Mouse (Mus musculus): ENCODE measurements around the gene Preb. TPM values are rescaled to one million over a fixed set of nuclear protein-coding genes. Genes with fewer than 3 reads are reported as not detected.
A peak's percentile ranks its signal among the peaks of the same experiment; 100 is the strongest.

Gene Preb
- polyA plus RNA-seq, 1 experiment, result 335 TPM

DNA sequence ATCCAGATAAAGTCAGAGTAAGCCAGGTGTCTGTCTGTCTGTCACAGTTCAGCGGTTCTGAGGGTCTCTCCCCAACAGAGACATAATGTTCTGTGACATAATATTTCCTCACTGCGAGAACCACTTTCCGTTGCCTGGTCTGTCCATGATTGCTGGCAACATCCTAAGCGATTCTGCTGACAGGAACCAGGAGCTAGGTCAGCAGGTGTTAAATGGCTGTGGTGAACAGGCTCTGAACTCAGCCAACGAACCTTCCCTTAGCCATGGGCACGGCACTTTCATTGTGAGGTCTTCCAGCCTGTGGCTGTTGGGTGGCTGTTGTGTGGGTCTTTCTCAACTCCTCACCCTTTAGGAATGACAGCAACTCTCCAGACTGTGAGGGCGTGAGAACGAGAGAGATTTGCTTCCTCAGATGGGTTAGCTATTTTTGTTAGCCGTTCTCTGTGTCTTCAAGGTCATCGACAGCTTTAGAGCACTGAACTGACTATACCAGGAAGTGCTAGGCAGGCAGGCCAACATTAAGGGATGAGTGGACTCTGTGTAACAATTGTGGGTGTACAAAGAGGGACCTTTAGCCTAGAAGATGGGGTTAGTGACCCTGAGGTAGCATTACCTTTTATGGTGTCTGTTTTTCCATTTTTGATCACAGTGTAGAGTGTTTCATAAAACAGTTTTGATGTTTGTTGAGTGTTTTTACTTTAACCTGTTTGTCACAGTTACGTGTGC, 34.9 kb upstream of the Preb start:
- Histone ChIP-seq H3K27me3 (ENCODE audit: control insufficient read depth, insufficient read depth, low read length) (no peaks in the 10 kb centered on the region), H3K4me3 (ENCODE audit: low read depth, low read length) (no peak overlapping the region), H3K36me3 (ENCODE audit: control insufficient read depth, insufficient read depth, low read length) (no peaks in the 10 kb centered on the region), H3K27ac (ENCODE audit: insufficient read depth, low read depth, low read length) (no peak overlapping the region), H3K4me1 (ENCODE audit: control insufficient read depth, insufficient read depth, insufficient read length, low read length) (no peaks in the 10 kb centered on the region)
- TF ChIP-seq CTCF (IDR thresholded peaks at IDR 0.05; ENCODE audit: extremely low read depth, insufficient read length, insufficient replicate concordance, low read depth, low read length), result no peak
- no peak for TF ChIP-seq POLR2A (IDR thresholded peaks at IDR 0.05; ENCODE audit: low read depth, low read length)
- 58% methylated on average over 11 of the region's 11 CpGs for WGBS

DNA sequence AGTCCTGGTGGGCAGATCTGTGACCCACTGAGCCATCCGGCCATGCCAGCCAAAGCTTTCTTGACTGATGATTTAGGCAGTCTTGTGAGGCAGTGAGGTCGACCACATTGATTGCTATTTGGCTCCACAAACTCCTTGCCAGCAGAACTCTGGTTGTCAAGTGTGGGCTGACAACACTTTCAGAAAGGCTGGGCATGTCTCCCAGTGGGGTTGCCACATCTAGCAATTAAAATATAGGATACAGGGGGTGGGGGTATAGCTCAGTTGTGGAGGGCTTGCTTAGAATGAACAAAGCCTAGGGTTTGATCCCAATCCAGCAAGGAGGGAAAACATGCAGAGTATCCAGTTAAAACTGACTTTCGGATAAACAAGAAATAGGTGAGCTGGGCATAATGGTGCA, 33.9 kb upstream of the Preb start:
- Histone ChIP-seq H3K27ac (ENCODE audit: insufficient read depth, low read depth, low read length) (no peak overlapping the region), H3K4me1 (ENCODE audit: control insufficient read depth, insufficient read depth, insufficient read length, low read length) (no peaks in the 10 kb centered on the region), H3K27me3 (ENCODE audit: control insufficient read depth, insufficient read depth, low read length) (no peaks in the 10 kb centered on the region), H3K4me3 (ENCODE audit: low read depth, low read length) (no peak overlapping the region), H3K36me3 (ENCODE audit: control insufficient read depth, insufficient read depth, low read length) (no peaks in the 10 kb centered on the region)
- 72% methylated on average over 3 of the region's 3 CpGs for WGBS
- TF ChIP-seq POLR2A (IDR thresholded peaks at IDR 0.05; ENCODE audit: low read depth, low read length) (no peak), CTCF (IDR thresholded peaks at IDR 0.05; ENCODE audit: extremely low read depth, insufficient read length, insufficient replicate concordance, low read depth, low read length) (no peak)

DNA sequence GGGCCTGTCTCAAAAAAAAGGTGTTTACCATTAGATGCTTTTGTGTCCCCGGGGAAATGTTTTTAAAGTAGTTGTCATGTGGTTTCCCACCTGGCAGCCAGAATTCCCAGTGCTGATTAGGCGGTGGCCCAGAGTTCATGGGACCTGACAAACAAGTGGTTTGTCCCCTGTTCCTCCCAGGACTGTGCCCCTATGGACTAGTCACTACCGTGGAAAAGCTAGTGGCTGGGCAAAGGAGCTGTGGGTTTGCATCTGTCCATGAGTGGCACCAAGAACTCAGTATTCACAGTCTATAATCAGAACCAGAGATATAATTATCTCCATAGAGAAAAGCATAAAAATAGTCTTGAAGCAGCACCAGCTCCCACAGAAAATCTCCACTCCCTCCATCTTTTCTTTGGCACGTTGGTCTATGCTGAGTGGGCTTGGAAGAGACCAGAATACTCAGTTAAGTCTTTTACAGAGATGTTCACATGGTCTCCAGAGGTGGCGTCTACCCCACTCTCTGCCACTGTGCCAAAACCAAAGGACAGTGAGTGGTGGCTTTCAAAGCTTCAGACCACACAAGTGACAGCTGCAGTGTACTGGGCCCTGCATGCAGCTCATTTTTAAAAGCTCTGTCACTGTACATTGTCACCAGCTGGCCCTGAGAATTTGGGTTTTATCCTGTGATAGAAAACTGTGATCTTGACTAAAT, 33.0 kb upstream of the Preb start:
- Histone ChIP-seq H3K27ac (ENCODE audit: insufficient read depth, low read depth, low read length) (no peak overlapping the region), H3K27me3 (ENCODE audit: control insufficient read depth, insufficient read depth, low read length) (no peaks in the 10 kb centered on the region), H3K36me3 (ENCODE audit: control insufficient read depth, insufficient read depth, low read length) (no peaks in the 10 kb centered on the region), H3K4me3 (ENCODE audit: low read depth, low read length) (no peak overlapping the region), H3K4me1 (ENCODE audit: control insufficient read depth, insufficient read depth, insufficient read length, low read length) (no peaks in the 10 kb centered on the region)
- TF ChIP-seq POLR2A (IDR thresholded peaks at IDR 0.05; ENCODE audit: low read depth, low read length) (no peak), CTCF (IDR thresholded peaks at IDR 0.05; ENCODE audit: extremely low read depth, insufficient read length, insufficient replicate concordance, low read depth, low read length) (no peak)
- 81% methylated on average over 5 of the region's 5 CpGs for WGBS

GRCm38 (mm10) chr5:30982357-30982756, 22.2 kb upstream of the Preb start:
- no peaks in the 10 kb centered on the region for H3K27me3 ChIP-seq (ENCODE audit: control insufficient read depth, insufficient read depth, low read length)
- no peaks in the 10 kb centered on the region for H3K36me3 ChIP-seq (ENCODE audit: control insufficient read depth, insufficient read depth, low read length)
- TF ChIP-seq CTCF (IDR thresholded peaks at IDR 0.05; ENCODE audit: extremely low read depth, insufficient read length, insufficient replicate concordance, low read depth, low read length), result no peak
- no peak for TF ChIP-seq POLR2A (IDR thresholded peaks at IDR 0.05; ENCODE audit: low read depth, low read length)
- H3K4me1 ChIP-seq (ENCODE audit: control insufficient read depth, insufficient read depth, insufficient read length, low read length), result no peaks in the 10 kb centered on the region
- no peak overlapping the region for H3K4me3 ChIP-seq (ENCODE audit: low read depth, low read length)
- H3K27ac ChIP-seq (ENCODE audit: insufficient read depth, low read depth, low read length), result no peak overlapping the region
- WGBS, result 39% methylated on average over 2 of the region's 2 CpGs

DNA sequence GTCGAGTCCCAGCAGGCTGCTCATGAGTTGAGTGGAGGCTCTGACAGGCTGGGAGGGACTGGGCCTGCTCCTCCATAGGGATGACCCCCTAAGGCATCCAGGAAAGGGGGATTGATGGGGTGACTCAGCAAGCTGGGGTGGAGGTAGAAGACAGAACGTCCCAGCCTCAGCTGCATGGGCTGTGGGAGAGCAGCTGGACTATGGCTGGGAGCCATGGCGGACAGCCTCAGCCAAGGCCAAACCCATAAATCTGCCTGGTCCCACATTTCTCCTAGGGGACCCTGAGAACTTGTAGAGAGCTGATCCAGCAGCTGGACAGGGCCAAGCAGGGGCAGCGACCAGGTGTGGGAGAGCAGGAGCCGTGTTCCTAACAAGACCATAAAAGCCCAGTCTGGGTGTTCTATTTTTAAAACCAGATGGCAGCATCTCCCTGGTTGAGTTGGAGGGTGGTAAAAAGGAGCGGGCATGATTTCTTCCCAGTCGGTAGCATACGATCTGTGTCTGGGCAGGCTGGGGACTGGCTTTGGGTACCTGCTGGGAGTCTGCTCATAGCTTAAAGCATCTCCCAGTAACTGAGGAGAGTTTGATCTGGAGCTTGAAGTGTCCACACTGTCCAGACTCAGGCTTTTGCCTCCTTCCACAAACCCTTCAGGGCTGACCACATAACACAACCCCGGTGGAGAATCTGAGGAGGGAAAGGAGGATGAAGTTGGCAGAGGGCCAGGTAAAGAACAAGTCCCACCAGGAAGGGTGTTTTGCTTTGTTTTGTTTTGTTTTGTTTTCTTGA, 14.9 kb upstream of the Preb start:
- no peak overlapping the region for H3K27ac ChIP-seq (ENCODE audit: insufficient read depth, low read depth, low read length)
- TF ChIP-seq CTCF (IDR thresholded peaks at IDR 0.05; ENCODE audit: extremely low read depth, insufficient read length, insufficient replicate concordance, low read depth, low read length) (no peak), POLR2A (IDR thresholded peaks at IDR 0.05; ENCODE audit: low read depth, low read length) (no peak)
- no peaks in the 10 kb centered on the region for H3K27me3 ChIP-seq (ENCODE audit: control insufficient read depth, insufficient read depth, low read length)
- no peak overlapping the region for H3K4me3 ChIP-seq (ENCODE audit: low read depth, low read length)
- H3K4me1 ChIP-seq (ENCODE audit: control insufficient read depth, insufficient read depth, insufficient read length, low read length), result peaks cover 9% of the 10 kb centered on the region
- no peaks in the 10 kb centered on the region for H3K36me3 ChIP-seq (ENCODE audit: control insufficient read depth, insufficient read depth, low read length)
- 66% methylated on average over 9 of the region's 9 CpGs for WGBS

DNA sequence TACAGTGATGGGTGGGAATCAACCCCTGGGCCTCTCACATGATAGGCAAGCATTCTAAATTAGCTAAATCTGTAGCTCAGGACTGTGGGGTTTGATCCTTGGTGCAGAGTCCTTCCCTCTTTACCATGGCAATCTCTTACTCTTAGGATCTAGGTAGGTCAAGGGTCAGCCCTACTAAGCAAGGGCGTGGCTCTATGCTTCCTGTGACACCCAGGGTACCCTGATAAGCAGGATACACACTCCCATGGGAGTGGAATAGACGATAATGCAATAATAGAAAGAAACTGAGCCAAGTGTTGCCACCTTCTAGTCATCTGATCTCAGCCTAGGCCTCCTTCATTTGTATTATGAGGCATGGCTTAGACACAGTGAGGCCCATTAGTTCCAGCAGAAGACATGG, 9.3 kb upstream of the Preb start:
- H3K27me3 ChIP-seq (ENCODE audit: control insufficient read depth, insufficient read depth, low read length), result no peaks in the 10 kb centered on the region
- 18% methylated on average over 2 of the region's 2 CpGs for WGBS
- TF ChIP-seq POLR2A (IDR thresholded peaks at IDR 0.05; ENCODE audit: low read depth, low read length) (no peak), CTCF (IDR thresholded peaks at IDR 0.05; ENCODE audit: extremely low read depth, insufficient read length, insufficient replicate concordance, low read depth, low read length) (no peak)
- H3K36me3 ChIP-seq (ENCODE audit: control insufficient read depth, insufficient read depth, low read length), result no peaks in the 10 kb centered on the region
- H3K27ac ChIP-seq (ENCODE audit: insufficient read depth, low read depth, low read length), result peak overlapping the region; percentile 61
- H3K4me3 ChIP-seq (ENCODE audit: low read depth, low read length), result no peak overlapping the region
- H3K4me1 ChIP-seq (ENCODE audit: control insufficient read depth, insufficient read depth, insufficient read length, low read length), result peaks cover 29% of the 10 kb centered on the region

DNA sequence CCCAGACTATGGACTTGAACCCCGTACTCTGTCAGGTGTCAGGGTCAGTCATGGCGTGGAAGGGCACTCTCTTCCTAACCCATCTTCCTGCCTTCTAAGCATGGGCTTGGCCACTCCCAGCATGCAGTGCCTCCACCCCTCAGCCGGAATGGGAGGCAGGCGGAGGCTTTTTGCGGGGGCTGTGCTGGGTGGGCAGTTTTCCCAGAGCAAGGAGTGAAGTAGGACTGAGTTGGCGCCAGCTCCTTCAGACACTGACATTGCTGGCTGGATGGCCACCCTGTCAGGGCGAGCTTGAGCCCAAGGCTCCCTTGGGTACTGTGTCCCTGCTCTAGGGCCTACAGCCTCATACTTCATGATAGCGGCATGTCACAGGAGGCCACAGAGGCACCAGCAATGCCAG, 8.3 kb upstream of the Preb start, which contains the start of gene Tcf23:
TSS of gene Tcf23 (plus strand) at position 247 of the 400 bp plus-strand sequence.
- Histone ChIP-seq H3K4me1 (ENCODE audit: control insufficient read depth, insufficient read depth, insufficient read length, low read length) (peaks cover 29% of the 10 kb centered on the region), H3K4me3 (ENCODE audit: low read depth, low read length) (no peak within 1 kb of the TSS), H3K36me3 (ENCODE audit: control insufficient read depth, insufficient read depth, low read length) (no peaks in the 10 kb centered on the region), H3K27ac (ENCODE audit: insufficient read depth, low read depth, low read length) (peak within 1 kb of the TSS; percentile 61), H3K27me3 (ENCODE audit: control insufficient read depth, insufficient read depth, low read length) (no peaks in the 10 kb centered on the region)
- no peak for TF ChIP-seq CTCF (IDR thresholded peaks at IDR 0.05; ENCODE audit: extremely low read depth, insufficient read length, insufficient replicate concordance, low read depth, low read length)
- no peak for TF ChIP-seq POLR2A (IDR thresholded peaks at IDR 0.05; ENCODE audit: low read depth, low read length)
- WGBS, result 75% methylated on average over 8 of the region's 8 CpGs
